Mouse (Mus musculus): ENCODE results near the gene Gxylt2.

Gxylt2 gene

DNA sequence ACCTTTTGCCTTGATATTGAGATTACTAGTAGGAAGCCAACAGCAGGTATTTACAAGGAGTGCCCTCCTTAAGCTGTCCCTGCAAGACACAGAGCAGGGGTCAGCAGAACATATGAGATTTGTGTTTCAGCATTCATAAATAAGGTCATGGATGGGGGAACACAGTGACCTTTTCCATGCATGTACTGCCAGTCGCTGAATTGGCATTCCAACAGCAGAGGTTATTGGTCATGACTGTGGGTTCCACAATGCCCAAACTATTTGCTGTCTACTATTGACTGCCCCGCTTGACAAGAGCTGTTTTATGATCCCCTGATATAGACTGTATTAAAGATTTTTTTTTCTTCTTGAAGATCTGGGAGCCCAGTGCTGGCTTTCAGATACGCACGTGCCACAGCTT, 95.2 kb downstream of the Gxylt2 start:
- DNase-seq (ENCODE audit: low spot score in 2 of 2): no peak

DNA sequence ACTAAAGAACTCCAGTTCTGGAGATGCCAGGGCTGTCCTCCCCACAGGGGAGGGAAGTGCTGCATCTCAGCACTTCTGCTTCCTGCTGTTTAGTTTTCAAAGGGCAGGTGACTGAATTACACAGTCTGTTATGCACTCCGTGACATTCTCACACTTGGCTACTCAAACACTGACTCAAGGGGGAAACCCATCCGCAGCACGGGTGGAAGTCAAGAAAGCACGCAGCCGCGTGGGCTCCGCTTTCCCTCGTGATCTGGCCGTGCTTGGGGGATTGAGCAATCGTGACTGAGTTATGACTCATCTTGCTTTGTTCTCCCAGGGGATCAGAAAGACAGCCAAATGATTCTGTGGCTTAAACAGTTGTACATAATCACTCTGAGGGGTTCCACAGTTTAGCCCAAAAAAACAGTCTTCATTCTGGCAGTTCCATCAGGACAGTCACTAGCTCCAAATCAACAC, 96.0 kb downstream of the Gxylt2 start:
- peak; percentile 77 to 83 for DNase-seq (ENCODE audit: low spot score in 2 of 2)

DNA sequence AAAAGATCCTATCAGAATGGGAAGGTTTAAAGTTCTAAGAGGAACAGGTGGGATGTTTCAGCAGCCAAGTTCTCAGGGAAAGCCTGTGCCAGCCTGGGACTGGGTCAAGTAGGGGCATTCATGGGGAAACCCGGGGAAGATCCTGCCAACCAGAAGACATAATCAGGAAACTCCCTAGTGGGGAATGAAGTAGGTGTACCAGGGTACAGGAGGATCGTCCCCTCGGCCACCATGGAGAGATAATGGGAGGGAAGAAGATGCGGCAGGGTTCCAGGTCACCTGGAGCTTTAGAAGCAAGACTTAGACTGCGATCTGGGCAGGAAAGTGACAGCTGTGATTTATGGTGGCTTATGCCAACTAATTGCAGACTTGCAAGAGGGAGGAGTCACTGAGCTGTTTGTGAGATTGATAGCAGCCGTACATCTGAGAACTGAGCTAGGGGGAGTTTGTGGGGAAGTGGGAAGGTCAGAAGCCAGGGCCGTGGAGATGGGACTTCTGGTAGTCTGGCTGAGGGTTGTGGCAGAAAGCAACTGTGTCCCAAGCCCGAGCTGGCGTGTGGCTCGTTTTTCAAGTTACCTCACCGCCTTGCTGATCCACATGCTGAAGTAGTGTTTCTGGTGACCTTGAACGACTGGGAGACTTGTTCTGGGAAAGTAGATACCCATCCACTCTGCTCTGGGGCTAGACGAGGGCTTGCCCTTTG, 98.0 kb downstream of the Gxylt2 start:
- peak; percentile 41 to 43 for DNase-seq (ENCODE audit: low spot score in 2 of 2)

DNA sequence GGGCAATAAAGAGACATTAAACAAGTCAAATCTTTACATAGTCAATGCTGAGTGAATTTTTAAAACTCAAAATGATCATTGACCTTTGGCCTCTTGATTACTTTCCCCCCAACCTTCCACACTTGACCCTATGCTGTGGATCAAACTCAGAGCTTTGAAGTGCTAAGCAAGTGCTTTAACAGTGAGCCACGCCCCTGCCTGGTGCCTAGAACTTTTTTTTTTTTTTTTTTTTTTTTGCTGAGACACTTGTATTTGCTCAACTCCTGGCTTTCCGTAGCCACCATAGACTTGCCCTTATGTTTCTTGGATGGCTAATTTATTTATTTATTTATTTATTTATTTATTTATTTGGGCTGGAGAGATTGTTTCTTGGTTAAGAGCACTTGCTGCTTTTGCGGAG, 98.7 kb downstream of the Gxylt2 start:
- DNase-seq (ENCODE audit: low spot score in 2 of 2): no peak

DNA sequence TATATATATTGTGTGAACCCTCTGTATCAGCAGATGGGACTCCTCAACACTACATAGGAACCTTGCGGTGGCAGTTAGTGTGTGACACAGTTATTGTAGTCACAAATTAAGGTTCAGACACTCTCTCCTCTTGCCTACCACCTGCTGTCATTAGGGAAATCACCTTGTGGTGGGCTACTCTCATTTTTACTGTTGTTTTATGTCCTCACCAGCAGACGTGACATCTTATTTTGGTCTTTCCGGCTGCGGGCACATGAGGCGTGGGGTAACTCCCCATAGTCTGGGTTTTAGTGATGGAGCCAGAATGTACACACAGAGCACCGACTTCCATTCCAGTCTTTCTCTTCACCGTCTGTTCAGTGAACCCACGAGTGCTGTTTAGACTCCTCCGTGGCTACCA, 102.7 kb downstream of the Gxylt2 start:
- no peak for DNase-seq (ENCODE audit: low spot score in 2 of 2)

DNA sequence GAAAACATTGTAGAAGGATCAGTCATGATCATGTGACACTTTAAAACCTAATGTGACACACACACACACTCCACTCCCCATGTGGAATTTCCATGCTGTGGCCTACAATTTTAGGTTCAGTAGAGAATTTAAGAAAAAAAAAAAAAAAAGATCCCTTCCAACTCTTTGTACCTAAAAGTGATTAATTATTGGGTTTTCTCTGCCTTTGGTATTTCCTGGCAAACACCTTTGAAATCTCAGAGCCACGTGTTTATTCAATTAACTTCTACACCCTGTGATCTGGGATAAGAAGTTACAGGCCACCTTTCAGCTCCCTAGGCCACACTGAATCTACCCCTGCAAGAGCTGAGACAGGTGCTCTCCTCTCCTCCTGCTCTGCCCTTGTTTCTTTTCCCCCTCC, 103.2 kb downstream of the Gxylt2 start:
- DNase-seq (ENCODE audit: low spot score in 2 of 2): no peak

DNA sequence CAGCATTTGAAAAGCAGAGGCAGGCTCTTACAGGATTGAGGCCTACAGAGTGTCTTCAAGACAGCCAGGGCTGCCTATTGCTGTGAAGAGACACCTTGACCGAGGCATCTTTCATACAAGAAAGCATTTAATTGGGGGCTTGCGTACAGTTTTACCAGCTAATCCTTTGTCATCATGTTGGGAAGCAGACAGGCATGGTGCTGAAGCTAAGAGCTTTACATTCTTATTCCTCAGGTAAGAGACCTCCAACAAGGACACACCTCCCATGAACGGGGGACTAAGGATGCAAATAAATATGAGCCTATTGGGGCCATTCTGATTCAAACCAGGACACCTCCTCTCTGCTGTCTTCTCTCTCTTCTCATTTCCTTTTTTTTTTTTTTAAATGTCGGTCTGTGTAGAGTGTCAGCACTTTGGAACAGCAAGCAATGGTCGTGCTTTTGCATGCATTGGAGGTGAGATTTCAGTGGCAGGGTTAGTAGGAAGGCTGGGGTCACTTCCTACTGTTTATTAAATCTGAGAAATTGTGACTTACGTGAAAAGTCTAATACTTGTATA, 103.8 kb downstream of the Gxylt2 start:
- DNase-seq (ENCODE audit: low spot score in 2 of 2): no peak

DNA sequence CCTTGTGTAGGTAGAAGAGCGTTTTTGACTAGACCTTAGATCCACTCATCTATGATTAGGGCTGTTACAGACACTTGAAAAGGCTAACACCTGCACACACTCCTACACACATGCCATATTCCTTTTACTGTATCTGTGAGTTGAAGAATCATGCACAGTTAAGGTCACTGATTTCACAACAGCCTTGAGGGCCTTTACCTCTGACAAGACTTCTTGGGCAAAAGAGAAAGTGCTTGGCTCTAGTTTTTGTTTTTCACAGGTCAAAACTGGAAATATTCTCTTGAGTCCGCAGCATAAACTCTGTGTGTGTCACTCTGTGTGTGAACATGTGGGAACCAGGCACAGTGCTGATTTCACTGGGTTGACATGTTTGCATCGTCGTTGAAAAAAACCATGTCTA, 105.6 kb downstream of the Gxylt2 start:
- DNase-seq (ENCODE audit: low spot score in 2 of 2): no peak

DNA sequence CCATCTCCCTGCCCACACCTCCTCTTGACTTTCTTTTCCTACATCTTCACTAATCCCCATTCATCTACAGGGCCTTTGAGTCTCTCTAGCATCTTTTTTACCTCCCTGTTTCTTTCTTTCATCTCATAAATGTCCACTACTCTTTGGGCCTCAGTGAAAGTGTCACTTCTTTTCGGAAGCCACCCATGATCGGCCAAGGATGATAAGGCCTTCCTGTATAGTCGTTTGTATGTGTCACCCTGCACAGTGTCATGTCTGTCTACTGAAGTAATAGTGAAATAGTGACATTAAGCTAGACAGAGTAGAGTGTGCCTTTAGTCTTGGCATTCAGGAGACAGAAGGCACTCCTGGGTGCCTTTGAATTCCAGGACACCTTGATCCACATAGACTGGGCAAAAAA, 107.2 kb downstream of the Gxylt2 start:
- no peak for DNase-seq (ENCODE audit: low spot score in 2 of 2)

DNA sequence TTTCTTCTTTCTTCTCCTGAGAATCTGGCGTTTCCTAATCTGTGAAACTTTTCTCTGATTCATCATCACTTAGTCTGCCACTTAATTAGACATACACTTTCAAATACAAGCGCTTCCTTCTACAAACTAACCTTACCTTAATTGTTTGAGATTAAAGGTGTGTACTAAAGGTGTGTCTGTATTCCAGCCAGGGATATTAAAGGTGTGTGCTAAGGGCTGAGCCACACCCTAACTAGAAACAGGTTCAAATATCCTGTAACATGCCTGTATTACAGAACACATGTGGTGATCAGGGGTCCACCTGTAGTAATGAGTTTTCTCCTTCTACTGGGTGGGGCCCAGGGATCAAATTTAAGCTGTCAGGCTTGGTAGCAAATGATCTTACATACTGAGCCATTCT, 116.8 kb downstream of the Gxylt2 start:
- DNase-seq (ENCODE audit: low spot score in 2 of 2): no peak

DNA sequence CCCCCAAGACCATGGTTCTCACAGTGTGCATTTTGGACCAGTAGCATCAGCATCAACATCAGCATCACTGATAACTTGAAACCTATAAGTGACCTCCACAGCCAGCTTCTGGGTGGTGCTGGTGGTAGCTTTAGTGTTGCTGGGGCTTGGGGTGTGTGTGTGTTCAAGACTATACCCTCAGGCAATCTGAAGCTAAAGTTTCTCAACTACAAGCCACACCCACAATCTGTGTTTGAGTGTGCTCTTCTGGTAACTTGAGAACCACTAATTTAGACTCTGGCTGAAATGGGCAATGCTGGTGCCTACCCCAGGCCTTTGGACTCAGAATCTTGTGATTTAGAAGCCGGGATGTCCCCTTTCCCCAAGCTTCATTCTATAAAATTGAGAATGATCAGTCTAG, 118.8 kb downstream of the Gxylt2 start:
- DNase-seq (ENCODE audit: low spot score in 2 of 2): no peak

DNA sequence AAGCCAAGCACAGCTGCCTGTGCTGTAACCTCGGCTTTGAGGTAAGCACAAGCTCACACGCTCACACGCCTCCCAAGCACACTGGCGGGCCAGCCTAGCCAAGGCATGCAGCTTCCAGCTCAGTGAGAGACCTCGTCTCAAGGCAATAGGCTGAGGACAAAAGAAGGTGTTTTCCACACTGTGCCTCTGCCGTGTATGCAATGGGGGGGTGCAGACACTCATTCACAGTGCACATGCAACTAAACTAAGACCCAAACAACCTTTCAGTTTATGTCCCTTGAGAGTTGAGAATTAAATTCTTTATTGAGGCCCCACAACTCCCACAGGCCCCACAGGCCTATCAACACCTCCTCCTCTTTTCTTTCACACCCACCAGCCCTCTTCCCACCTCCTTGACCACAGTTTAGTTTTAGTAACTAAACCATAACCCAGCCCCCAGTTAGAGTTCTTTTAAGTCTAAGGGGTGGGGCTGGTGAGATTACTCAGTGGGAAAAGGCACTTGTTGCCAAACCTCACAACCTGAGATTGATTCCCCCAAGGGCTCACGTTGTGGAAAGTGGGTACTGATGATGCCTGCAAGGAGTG, 119.9 kb downstream of the Gxylt2 start:
- DNase-seq (ENCODE audit: low spot score in 2 of 2): no peak

DNA sequence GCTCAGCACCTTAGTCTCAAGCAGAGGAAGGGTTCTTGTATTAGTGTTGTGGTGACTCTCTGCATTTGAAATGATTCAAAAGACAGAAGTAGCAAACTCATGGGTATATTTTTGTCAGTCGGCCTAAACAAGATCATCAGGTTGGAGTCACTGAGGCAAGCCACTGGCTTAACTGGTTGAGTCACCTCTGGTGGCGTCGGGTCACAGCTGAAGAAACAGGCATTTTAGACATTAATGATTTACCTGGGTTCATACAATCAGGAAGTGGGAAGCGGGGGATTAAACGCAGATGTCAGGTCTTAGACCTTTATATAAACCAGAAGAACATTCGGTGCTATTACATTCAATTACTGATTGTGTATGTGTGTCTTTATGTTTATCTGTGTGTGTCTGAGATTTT, 121.5 kb downstream of the Gxylt2 start:
- DNase-seq (ENCODE audit: low spot score in 2 of 2): no peak

DNA sequence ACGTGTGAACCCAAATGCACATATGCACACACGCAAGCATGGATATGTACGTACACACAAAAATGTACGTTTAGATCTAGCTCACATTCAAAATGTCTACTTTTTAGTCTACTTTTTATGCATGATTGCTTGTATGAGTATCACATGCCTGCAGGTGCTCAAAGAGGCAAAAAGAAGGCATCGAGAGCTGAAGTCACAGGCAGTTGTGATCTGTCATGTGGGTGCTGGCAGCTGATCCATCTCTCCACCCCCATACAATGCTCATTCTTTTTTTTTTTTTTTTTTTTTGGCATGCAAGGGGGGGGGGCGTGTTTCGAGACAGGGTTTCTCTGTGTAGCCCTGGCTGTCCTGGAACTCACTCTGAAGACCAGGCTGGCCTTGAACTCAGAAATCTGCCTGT, 124.0 kb downstream of the Gxylt2 start:
- DNase-seq (ENCODE audit: low spot score in 2 of 2): no peak

DNA sequence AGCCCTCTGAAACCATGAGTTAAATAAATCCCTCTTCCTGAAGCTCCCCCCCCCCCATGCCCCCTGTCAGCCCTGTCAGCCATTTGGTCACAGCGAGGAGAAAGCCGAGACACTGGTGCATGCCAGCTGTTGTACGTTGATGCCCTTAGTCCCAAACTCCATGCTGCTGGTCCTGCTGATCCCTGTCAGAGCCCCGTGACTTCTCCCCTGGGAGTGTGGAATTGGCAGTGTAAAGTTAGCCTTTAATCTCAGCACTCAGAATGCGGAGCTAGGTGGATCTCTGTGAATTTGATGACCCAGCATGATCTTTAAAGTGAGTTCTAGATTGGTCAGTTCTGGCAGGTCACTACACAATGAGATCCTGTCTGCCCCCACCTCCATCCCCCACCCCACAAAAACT, 125.2 kb downstream of the Gxylt2 start:
- DNase-seq (ENCODE audit: low spot score in 2 of 2): no peak

DNA sequence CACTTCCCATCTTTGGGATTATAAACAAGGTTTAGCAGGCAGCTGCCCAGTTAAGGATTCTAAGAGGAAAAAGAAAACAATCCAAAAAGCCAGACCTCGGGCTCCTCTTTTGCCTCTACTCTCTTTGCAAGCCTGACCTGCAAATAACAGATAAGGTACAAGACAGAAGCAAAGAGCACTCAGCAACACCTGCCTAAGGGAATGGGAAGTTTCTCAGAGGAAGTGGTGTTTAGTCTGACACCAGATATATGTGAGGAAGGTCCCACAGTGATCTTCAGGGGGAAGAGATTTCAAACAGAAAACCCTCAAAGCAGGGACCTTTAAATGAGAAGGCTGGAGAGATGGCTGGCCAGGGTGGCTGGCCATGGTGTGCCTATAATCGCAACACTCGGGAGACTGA, 126.7 kb downstream of the Gxylt2 start:
- DNase-seq (ENCODE audit: low spot score in 2 of 2): no peak

DNA sequence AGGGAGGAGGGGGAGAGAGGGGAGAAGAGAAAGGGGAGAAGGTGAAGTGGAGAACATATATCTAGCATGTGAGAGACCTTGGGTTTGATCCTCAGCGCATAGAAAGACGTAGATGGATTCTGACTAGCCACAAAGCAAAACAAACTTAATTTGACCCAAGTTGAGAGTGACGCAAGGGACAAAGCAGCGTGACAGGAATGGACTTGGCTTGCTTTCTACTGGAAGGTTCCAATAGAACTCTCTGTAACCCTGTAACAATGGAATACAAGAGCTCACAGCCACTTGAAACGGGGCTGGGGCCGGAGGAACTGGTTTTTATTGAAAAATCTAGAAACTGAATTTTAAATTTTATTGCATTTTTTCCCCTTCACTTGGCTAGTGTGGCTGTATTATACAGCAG, 127.2 kb downstream of the Gxylt2 start:
- DNase-seq (ENCODE audit: low spot score in 2 of 2): peak; percentile 19 to 29

DNA sequence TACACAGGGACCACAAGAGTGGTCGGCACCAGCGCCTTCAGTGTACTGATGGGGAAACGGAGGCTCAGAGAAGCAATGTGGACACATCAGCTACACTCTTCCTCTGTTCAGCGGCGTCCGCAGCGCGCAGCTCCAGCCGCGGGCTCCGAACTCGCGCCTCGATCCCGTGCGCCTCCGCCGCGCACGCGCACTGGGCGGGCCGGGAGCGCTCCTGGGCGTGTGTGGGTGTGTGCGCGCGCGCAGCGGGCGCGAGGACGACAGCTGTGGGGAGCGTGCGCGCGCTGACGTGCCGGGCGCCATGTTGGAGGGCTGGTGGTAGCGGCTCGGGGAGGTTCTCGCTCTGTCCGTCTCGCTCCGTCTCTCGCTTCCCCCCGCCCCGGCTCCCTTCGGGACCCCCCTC, 128.8 kb downstream of the Gxylt2 start, which contains the start of gene Ppp4r2:
Ppp4r2 (plus strand) TSS at position 268 of the 400 bp plus-strand sequence.
- DNase-seq (ENCODE audit: low spot score in 2 of 2): peak; percentile 90 to 93

DNA sequence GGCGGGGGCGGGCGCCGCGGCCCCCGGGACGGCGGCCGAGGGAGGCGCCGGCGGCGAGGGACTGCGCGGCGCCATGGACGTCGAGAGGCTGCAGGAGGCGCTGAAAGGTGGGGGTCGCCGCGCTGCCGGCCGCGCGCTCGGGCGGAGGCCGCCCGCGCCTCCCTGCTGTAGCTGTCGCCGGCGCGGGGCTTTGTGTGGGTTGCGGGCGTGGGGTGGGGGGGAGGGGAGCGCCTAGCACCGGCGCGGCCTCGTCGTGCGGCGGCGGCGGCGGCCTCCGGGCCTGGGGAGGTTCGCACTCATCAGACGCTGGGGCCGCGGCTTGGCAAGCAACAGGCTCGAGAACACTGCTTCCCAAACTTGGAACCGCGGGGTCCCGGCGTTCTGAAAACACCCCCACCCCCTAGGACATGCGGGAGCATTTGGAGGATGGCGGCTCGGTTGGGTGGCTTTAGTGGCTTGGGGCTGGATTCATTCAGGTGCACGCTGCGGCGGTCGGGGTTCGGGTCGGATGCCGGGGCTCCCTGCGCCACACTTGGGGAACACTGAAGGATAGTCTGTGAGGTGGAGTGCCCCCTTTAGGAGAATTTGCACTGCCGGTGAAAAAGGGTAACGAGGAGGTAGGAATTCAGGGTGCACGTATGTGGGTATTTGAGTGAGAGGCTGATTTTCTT, 129.4 kb downstream of the Gxylt2 start:
- peak; percentile 25 to 45 for DNase-seq (ENCODE audit: low spot score in 2 of 2)

DNA sequence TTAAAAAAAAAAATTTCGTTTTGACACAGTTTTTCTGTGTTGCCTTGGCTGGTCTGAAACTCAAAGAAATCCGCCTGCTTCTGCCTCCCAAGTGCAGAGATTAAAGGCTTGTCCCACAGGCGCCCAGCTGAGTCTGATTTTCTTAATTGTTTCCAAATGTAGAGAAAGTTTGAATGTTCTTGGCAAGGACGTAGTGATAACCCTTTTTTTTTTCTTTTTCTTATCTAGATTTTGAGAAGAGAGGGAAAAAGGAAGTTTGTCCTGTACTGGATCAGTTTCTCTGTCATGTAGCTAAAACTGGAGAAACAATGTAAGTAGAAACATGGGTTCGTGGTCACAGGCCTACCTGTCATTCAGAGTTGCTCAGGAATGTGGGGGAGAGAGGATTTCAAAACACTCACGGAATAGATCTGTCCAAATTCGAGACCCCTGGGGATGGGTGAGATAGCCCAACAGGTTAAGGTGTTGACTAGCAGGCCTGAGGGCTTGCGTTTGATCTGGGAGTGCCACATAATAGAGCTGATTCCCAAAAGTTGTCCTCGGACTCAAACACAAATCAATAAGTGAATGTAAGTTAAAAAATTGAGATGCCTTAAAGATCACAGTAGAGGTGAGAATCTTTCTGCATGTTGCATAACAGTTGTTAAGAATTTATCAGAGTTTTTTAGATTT, 130.1 kb downstream of the Gxylt2 start:
- no peak for DNase-seq (ENCODE audit: low spot score in 2 of 2)

DNA sequence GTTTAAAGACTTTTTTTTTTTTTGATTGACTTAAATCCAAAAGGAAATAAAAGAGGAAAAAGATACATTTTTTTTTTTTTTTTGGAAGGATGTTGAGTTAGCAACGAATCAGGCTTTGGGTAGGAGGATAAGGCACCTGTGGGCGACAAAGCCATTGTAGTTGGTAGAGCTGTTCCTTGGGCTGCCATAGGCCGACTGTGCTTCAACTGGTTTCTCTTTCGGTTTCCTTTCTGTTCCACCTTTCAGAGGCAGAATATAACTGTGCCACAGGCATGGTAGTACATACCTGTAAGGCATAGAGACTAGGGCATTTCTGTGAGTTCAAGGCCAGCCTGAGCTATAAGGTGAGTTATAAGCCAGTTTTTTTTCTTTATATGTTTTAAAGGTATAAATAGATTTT, 140.5 kb downstream of the Gxylt2 start:
- DNase-seq (ENCODE audit: low spot score in 2 of 2): no peak

DNA sequence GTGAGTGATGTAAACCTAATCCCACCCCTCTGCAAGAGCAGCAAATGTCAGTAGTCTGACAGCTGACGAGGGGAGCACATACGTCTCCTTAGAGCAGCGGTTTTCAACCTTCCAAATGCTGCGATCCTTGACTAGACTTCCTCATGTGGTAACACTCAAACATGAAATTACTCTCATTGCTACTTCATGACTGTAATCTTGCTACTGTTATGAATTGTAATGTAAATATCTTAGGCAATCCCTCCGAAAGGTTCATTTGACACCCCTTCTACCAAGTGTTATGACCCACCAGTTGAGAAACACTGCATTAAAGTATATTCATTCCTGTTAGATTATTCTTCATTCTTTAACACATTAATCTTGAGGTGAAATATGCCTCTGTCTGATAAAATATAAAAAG, 142.7 kb downstream of the Gxylt2 start:
- no peak for DNase-seq (ENCODE audit: low spot score in 2 of 2)
